Mouse (Mus musculus) CH12.LX (cell line): ENCODE data around the gene Gm19684.
"Not testable (repeated sequence)": the region's sequence is repeated elsewhere in the genome, so short reads cannot be mapped to it uniquely, and the experiment has no call there.

Experiments used
- CHD1 ChIP-seq: IDR thresholded peaks from 2 replicates; pipeline ENCODE4 v1.6.1; 2012; ENCODE audit warnings: low read depth, low read length, improper control_type of control experiment, inconsistent platforms
- CHD2 ChIP-seq: IDR thresholded peaks from 2 replicates; pipeline ENCODE4 v1.6.1; 2011; ENCODE audit warnings: low read length, improper control_type of control experiment
- CTCF ChIP-seq, 2 experiments: IDR thresholded peaks in 1 of 2; conservative IDR thresholded peaks in 1 of 2; 2 replicates each; pipeline ENCODE4 v1.5.1; 2011 to 2012; ENCODE audit warnings: low read depth in 2 of 2, low read length in 2 of 2, improper control_type of control experiment in 1 of 2, inconsistent platforms in 1 of 2, mild to moderate bottlenecking in 1 of 2, moderate library complexity in 1 of 2
- E2F4 ChIP-seq: IDR thresholded peaks from 2 replicates; pipeline ENCODE4 v1.6.1; 2011; ENCODE audit warnings: low read depth, low read length, improper control_type of control experiment; ENCODE audit not compliant: insufficient replicate concordance
- EP300 ChIP-seq: IDR thresholded peaks from 2 replicates; pipeline ENCODE4 v1.6.1; 2011; ENCODE audit warnings: low read length, improper control_type of control experiment
- ETS1 ChIP-seq: conservative IDR thresholded peaks from 2 replicates; pipeline ENCODE4 v1.6.1; 2012; ENCODE audit warnings: low read depth, mild to moderate bottlenecking, inconsistent platforms, low read length, improper control_type of control experiment, moderate library complexity
- JUND ChIP-seq: conservative IDR thresholded peaks from 2 replicates; pipeline ENCODE4 v1.6.1; 2011; ENCODE audit warnings: low read depth, low read length, improper control_type of control experiment
- MAX ChIP-seq: IDR thresholded peaks from 2 replicates; pipeline ENCODE4 v1.6.1; 2011; ENCODE audit warnings: low read length, improper control_type of control experiment
- MYC ChIP-seq: IDR thresholded peaks from 2 replicates; pipeline ENCODE4 v1.6.1; 2011; ENCODE audit warnings: low read depth, mild to moderate bottlenecking, improper control_type of control experiment, low read length
- POLR2A ChIP-seq: IDR thresholded peaks from 2 replicates; pipeline ENCODE4 v1.6.1; 2011; ENCODE audit warnings: low read depth, mild to moderate bottlenecking, improper control_type of control experiment, low read length
- POLR2AphosphoS2 ChIP-seq: IDR thresholded peaks from 2 replicates; pipeline ENCODE4 v1.6.1; 2011; ENCODE audit warnings: low read depth, low read length, improper control_type of control experiment
- RCOR1 ChIP-seq: conservative IDR thresholded peaks from 2 replicates; pipeline ENCODE4 v1.6.1; 2012; ENCODE audit warnings: low read depth, mild to moderate bottlenecking, inconsistent platforms, low read length, improper control_type of control experiment
- SMC3 ChIP-seq: IDR thresholded peaks from 2 replicates; pipeline ENCODE4 v1.6.1; 2011; ENCODE audit warnings: low read depth, low read length, improper control_type of control experiment
- USF2 ChIP-seq: conservative IDR thresholded peaks from 2 replicates; pipeline ENCODE4 v1.6.1; 2011; ENCODE audit warnings: low read depth, low read length, improper control_type of control experiment

- not testable (repeated sequence) for TF ChIP-seq JUND, MAX, RCOR1, CHD2, USF2, CHD1, POLR2AphosphoS2, EP300, E2F4, MYC, ETS1, POLR2A
- TF ChIP-seq CTCF (conservative IDR thresholded peaks at IDR 0.05 in 1 of 2, IDR thresholded peaks at IDR 0.05 in 1 of 2; ENCODE audit: low read depth in 2 of 2, low read length in 2 of 2), result peak in 1 of 2 experiments; percentile 40; a peak in 2 of 4 replicates
- peak; percentile 41 for TF ChIP-seq SMC3
These were observed 7.4 kb upstream of the Gm19684 start for GRCm38 (mm10) chr17:36113979-36114593.
